Mouse (Mus musculus) embryonic facial prominence, embryonic 10.5 days (tissue): ENCODE results near the gene AI597479. TPM values are rescaled to one million over a fixed set of nuclear protein-coding genes. Genes with fewer than 3 reads are reported as not detected.

Experiments
- DNase-seq: peaks from one replicate; pipeline ENCODE4 v3.0.0-alpha.2; 2017; ENCODE audit warnings: low spot score
- H3K27ac ChIP-seq: fragments of 300-500 bp; sonication (generic); replicated peaks from 2 replicates; pipeline ENCODE4 v1.5.1; 2016; ENCODE audit warnings: mild to moderate bottlenecking
- H3K27me3 ChIP-seq: fragments of 300-500 bp; sonication (generic); replicated peaks from 2 replicates; pipeline ENCODE4 v1.6.1; 2016; ENCODE audit warnings: low read depth, mild to moderate bottlenecking; ENCODE audit not compliant: poor library complexity, severe bottlenecking
- H3K36me3 ChIP-seq: fragments of 300-500 bp; sonication (generic); replicated peaks from 2 replicates; pipeline ENCODE4 v1.6.1; 2016; ENCODE audit warnings: mild to moderate bottlenecking, moderate library complexity
- H3K4me1 ChIP-seq: fragments of 300-500 bp; sonication (generic); 2 replicates; pipeline ENCODE4 v1.6.1; 2016
- H3K4me3 ChIP-seq: fragments of 300-500 bp; sonication (generic); 2 replicates; pipeline ENCODE4 v1.5.1; 2016; ENCODE audit warnings: mild to moderate bottlenecking, moderate library complexity
- H3K9me3 ChIP-seq: fragments of 300-500 bp; sonication (generic); 2 replicates; pipeline ENCODE4 v1.6.1; 2016; ENCODE audit warnings: mild to moderate bottlenecking
- WGBS: fragments of 180-500 bp; shearing (Covaris S2); methylation state at CpG from one replicate; pipeline ENCODE4 v1.1.7; 2016; 5-methylcytosine and 5-hydroxymethylcytosine counted together
- polyA plus RNA-seq: library from polyadenylated mRNA; unstranded; fragments of >200 nt; fragmentation: Nextera tagmentation; extraction: Ambion mirVana; gene quantifications from 2 replicates; pipeline ENCODE4 v1.2.1, GENCODE M21; 2016

The AI597479 gene
- polyA plus RNA-seq = 40.0 and 43.3 TPM in 2 replicates

- no peaks in the 10 kb centered on the region for H3K27me3 ChIP-seq
- peak; percentile 96 for DNase-seq
- peak within 1 kb of the TSS; percentile 97 for H3K4me3 ChIP-seq
- H3K36me3 ChIP-seq = peaks cover 29% of the 10 kb centered on the region
- peaks cover 17% of the 10 kb centered on the region for H3K4me1 ChIP-seq
- peak within 1 kb of the TSS; percentile 94 for H3K27ac ChIP-seq
- no peaks in the 10 kb centered on the region for H3K9me3 ChIP-seq
- under 1% methylated on average over 57 of the region's 57 CpGs for WGBS
Observed at GRCm38 (mm10) chr1:43098031-43098984, at the start of gene AI597479, which contains the start of gene Tgfbrap1. AI597479 (plus strand) TSS chr1:43098710. Tgfbrap1 (minus strand) TSS chr1:43098637.

GRCm38 (mm10) chr1:43051903-43052302 lies 46.6 kb upstream of the AI597479 start:
- no peaks in the 10 kb centered on the region for H3K27me3 ChIP-seq
- peaks cover 78% of the 10 kb centered on the region for H3K36me3 ChIP-seq
- WGBS = 88% methylated on average over 5 of the region's 5 CpGs
- H3K9me3 ChIP-seq = no peaks in the 10 kb centered on the region
- no peak overlapping the region for H3K27ac ChIP-seq
- no peaks in the 10 kb centered on the region for H3K4me1 ChIP-seq
- DNase-seq = no peak
- no peak overlapping the region for H3K4me3 ChIP-seq

- Histone ChIP-seq H3K27me3 (no peaks in the 10 kb centered on the region), H3K27ac (no peak overlapping the region), H3K4me1 (no peaks in the 10 kb centered on the region), H3K9me3 (no peaks in the 10 kb centered on the region), H3K4me3 (no peak overlapping the region), H3K36me3 (peaks cover 62% of the 10 kb centered on the region)
- peak; percentile 78 for DNase-seq
- WGBS = 53% methylated on average over 9 of the region's 9 CpGs
Observed at GRCm38 (mm10) chr1:43065615-43066310, 32.7 kb upstream of the AI597479 start.

GRCm38 (mm10) chr1:43066573-43066972 lies 31.9 kb upstream of the AI597479 start:
- H3K27me3 ChIP-seq = no peaks in the 10 kb centered on the region
- H3K36me3 ChIP-seq = peaks cover 62% of the 10 kb centered on the region
- 85% methylated on average over 8 of the region's 8 CpGs for WGBS
- no peak for DNase-seq
- H3K4me3 ChIP-seq = no peak overlapping the region
- H3K4me1 ChIP-seq = no peaks in the 10 kb centered on the region
- no peaks in the 10 kb centered on the region for H3K9me3 ChIP-seq
- H3K27ac ChIP-seq = no peak overlapping the region

GRCm38 (mm10) chr1:43067551-43067950 lies 31.0 kb upstream of the AI597479 start:
- DNase-seq = no peak
- Histone ChIP-seq H3K4me1 (no peaks in the 10 kb centered on the region), H3K27me3 (no peaks in the 10 kb centered on the region), H3K9me3 (no peaks in the 10 kb centered on the region), H3K36me3 (peaks cover 57% of the 10 kb centered on the region), H3K4me3 (no peak overlapping the region), H3K27ac (no peak overlapping the region)
- WGBS = 70% methylated on average over 7 of the region's 7 CpGs

GRCm38 (mm10) chr1:43070726-43071125 lies 27.8 kb upstream of the AI597479 start:
- Histone ChIP-seq H3K4me3 (no peak overlapping the region), H3K27ac (no peak overlapping the region), H3K36me3 (peaks cover 53% of the 10 kb centered on the region), H3K4me1 (no peaks in the 10 kb centered on the region), H3K9me3 (no peaks in the 10 kb centered on the region), H3K27me3 (no peaks in the 10 kb centered on the region)
- WGBS = 82% methylated on average over 5 of the region's 5 CpGs
- no peak for DNase-seq

GRCm38 (mm10) chr1:43072028-43072427 lies 26.5 kb upstream of the AI597479 start:
- H3K4me3 ChIP-seq = no peak overlapping the region
- H3K9me3 ChIP-seq = no peaks in the 10 kb centered on the region
- H3K27ac ChIP-seq = no peak overlapping the region
- no peaks in the 10 kb centered on the region for H3K4me1 ChIP-seq
- no peaks in the 10 kb centered on the region for H3K27me3 ChIP-seq
- H3K36me3 ChIP-seq = peaks cover 51% of the 10 kb centered on the region
- 91% methylated on average over 8 of the region's 8 CpGs for WGBS
- no peak for DNase-seq

- Histone ChIP-seq H3K4me3 (no peak overlapping the region), H3K4me1 (no peaks in the 10 kb centered on the region), H3K27me3 (no peaks in the 10 kb centered on the region), H3K9me3 (no peaks in the 10 kb centered on the region), H3K27ac (no peak overlapping the region), H3K36me3 (peaks cover 46% of the 10 kb centered on the region)
- 92% methylated on average over 1 of the region's 1 CpGs for WGBS
- no peak for DNase-seq
Observed at GRCm38 (mm10) chr1:43072561-43072960, 25.9 kb upstream of the AI597479 start.

GRCm38 (mm10) chr1:43074791-43075190 lies 23.7 kb upstream of the AI597479 start:
- DNase-seq = no peak
- H3K4me3 ChIP-seq = no peak overlapping the region
- no peaks in the 10 kb centered on the region for H3K27me3 ChIP-seq
- no peaks in the 10 kb centered on the region for H3K9me3 ChIP-seq
- peaks cover 41% of the 10 kb centered on the region for H3K36me3 ChIP-seq
- H3K27ac ChIP-seq = no peak overlapping the region
- 96% methylated on average over 2 of the region's 2 CpGs for WGBS
- no peaks in the 10 kb centered on the region for H3K4me1 ChIP-seq

GRCm38 (mm10) chr1:43078124-43078523 lies 20.4 kb upstream of the AI597479 start:
- Histone ChIP-seq H3K36me3 (peaks cover 22% of the 10 kb centered on the region), H3K4me3 (no peak overlapping the region), H3K27ac (no peak overlapping the region), H3K4me1 (no peaks in the 10 kb centered on the region), H3K9me3 (no peaks in the 10 kb centered on the region), H3K27me3 (no peaks in the 10 kb centered on the region)
- DNase-seq = no peak
- 88% methylated on average over 2 of the region's 2 CpGs for WGBS

GRCm38 (mm10) chr1:43082946-43083345 lies 15.6 kb upstream of the AI597479 start:
- 90% methylated on average over 5 of the region's 5 CpGs for WGBS
- H3K27ac ChIP-seq = no peak overlapping the region
- DNase-seq = no peak
- H3K9me3 ChIP-seq = no peaks in the 10 kb centered on the region
- H3K27me3 ChIP-seq = no peaks in the 10 kb centered on the region
- no peaks in the 10 kb centered on the region for H3K4me1 ChIP-seq
- peaks cover 9% of the 10 kb centered on the region for H3K36me3 ChIP-seq
- H3K4me3 ChIP-seq = no peak overlapping the region

GRCm38 (mm10) chr1:43090418-43090817 lies 8.1 kb upstream of the AI597479 start:
- no peak for DNase-seq
- H3K27me3 ChIP-seq = no peaks in the 10 kb centered on the region
- peaks cover 16% of the 10 kb centered on the region for H3K4me1 ChIP-seq
- no peak overlapping the region for H3K27ac ChIP-seq
- 87% methylated on average over 1 of the region's 1 CpGs for WGBS
- no peak overlapping the region for H3K4me3 ChIP-seq
- H3K9me3 ChIP-seq = no peaks in the 10 kb centered on the region
- peaks cover 6% of the 10 kb centered on the region for H3K36me3 ChIP-seq
